Mouse (Mus musculus) small intestine, adult 2 months (tissue): ENCODE measurements around the gene Qrich1.

Source experiments
- CTCF ChIP-seq: fragments of 200-500 bp; IDR thresholded peaks from 2 replicates; pipeline ENCODE4 v1.5.1; 2012; ENCODE audit warnings: low read depth, mild to moderate bottlenecking, control low read depth, inconsistent platforms, low read length, moderate library complexity, mixed read lengths; ENCODE audit not compliant: insufficient replicate concordance, insufficient read length; ENCODE audit errors: extremely low read depth
- POLR2A ChIP-seq: fragments of 200-500 bp; IDR thresholded peaks from 2 replicates; pipeline ENCODE4 v1.6.1; 2012; ENCODE audit warnings: low read depth, mild to moderate bottlenecking, control low read depth, inconsistent platforms, low read length, moderate library complexity

DNA sequence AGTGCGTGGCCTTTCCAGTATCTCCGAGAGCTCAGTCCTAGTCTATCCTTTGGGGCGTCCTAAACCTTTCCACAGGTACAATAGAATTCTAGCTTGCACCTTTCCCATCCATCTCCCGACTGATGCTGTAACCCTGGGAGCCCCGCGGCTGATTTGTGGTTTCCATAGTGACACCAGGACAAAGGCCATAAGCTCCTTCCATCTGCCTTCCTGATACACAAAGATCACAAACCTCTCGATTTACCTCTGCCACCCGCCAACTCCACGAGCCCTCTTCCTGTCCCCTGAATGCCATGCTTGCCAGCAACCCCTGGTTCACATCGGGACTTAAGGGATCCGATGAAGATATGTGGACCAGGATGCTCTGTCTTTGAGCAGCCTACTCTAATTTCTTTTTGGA is 37.4 kb upstream of the Qrich1 start:
- TF ChIP-seq CTCF (no peak), POLR2A (no peak)
